Mouse (Mus musculus): ENCODE measurements at regions not wholly inside any gene's neighbourhood (a gene's known extent, or its start where the extent isn't known, plus 50 kb on each side); places are given as distances from the start of the nearest gene placed in this dataset.

DNA sequence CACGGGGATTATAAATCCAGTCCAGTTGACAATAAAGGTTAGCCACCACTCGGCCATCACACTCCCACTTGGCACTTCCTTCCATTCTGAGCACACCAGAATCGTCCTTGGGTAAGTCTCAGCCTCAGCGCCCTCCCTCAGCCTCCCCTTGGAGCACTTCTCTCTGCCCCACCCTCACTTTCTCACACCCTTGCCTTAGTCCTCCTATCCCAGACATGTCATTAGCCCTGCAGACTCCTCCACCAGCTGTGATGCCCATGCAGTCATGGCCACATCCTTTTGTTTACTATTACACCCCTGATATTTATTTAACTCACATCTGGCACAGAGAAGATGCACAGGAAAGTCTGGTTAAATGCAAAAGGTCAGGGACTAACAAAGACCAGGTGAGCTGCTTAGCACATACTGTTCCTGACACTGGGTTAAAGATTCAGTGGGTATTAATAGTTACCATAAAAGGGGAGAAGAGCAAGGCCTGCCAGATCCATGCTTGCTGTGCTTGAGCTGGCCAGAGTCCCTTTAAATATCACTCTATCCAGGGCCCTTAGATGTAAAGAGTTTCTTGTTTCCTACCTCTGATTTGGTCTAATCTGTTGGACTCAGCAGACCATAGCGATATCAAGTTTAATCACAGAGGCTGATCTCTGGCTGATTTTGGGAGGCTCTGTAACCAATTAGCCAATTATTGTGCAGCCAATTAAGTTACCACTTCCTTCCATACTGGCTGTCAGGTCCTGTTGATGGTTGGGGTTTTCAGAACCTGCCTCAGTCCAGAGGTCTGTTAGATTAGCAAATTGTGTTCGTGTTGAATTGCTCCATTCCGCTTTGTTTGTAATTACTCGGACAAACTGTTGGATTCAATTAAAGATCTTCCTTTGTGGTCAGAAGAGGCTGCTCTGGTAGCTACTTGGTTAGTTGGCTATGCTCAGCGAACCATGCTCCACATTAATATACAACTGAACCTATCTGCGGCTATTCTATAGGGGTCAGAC lies 518.0 kb upstream of the Tmem132c start:
- no peak for TF ChIP-seq CTCF (IDR thresholded peaks at IDR 0.05; ENCODE audit: borderline replicate concordance, insufficient read depth, low read length)
- Histone ChIP-seq H3K4me1 (ENCODE audit: control insufficient read depth, insufficient read depth, low read length) (no peaks in the 10 kb centered on the region), H3K4me3 (ENCODE audit: insufficient read depth, low read length) (no peak overlapping the region), H3K27ac (ENCODE audit: insufficient read depth, low read length) (no peak overlapping the region)

DNA sequence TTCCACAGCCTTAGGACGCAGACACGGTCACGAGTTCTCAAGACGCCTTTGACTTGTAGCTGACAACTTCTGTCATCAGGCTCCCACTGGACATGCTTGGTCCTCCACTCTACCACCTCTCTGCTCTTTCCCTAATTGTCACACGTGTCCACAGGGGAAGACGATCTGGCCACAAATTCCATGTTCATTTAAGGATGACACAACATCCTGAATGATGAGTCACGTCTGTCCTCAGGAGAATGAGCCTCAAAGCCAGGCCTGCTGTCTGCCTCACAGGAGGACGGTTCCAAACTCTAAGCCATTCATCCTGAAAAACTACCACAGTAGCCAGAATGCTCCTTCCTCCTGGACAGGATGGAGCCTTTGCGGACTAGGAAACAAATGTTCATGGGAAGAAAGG lies 517.3 kb upstream of the Tmem132c start:
- TF ChIP-seq CTCF (IDR thresholded peaks at IDR 0.05; ENCODE audit: borderline replicate concordance, insufficient read depth, low read length) = no peak
- TF ChIP-seq POLR2A (IDR thresholded peaks at IDR 0.05; ENCODE audit: low read depth, low read length) = no peak
- Histone ChIP-seq H3K27ac (ENCODE audit: insufficient read depth, low read length) (no peak overlapping the region), H3K4me1 (ENCODE audit: control insufficient read depth, insufficient read depth, low read length) (no peaks in the 10 kb centered on the region), H3K4me3 (ENCODE audit: insufficient read depth, low read length) (no peak overlapping the region)

GRCm38 (mm10) chr5:126733470-126733869 lies 508.1 kb upstream of the Tmem132c start:
- Histone ChIP-seq H3K27ac (ENCODE audit: insufficient read depth, low read length) (no peak overlapping the region), H3K4me1 (ENCODE audit: control insufficient read depth, insufficient read depth, low read length) (no peaks in the 10 kb centered on the region), H3K4me3 (ENCODE audit: insufficient read depth, low read length) (no peak overlapping the region; the same call in 1 of the 2 replicates)
- TF ChIP-seq CTCF (IDR thresholded peaks at IDR 0.05; ENCODE audit: borderline replicate concordance, insufficient read depth, low read length) (peak; percentile 81), POLR2A (IDR thresholded peaks at IDR 0.05; ENCODE audit: low read depth, low read length) (no peak)

GRCm38 (mm10) chr5:126735733-126736132 lies 505.9 kb upstream of the Tmem132c start:
- Histone ChIP-seq H3K27ac (ENCODE audit: insufficient read depth, low read length) (no peak overlapping the region), H3K4me3 (ENCODE audit: insufficient read depth, low read length) (no peak overlapping the region), H3K4me1 (ENCODE audit: control insufficient read depth, insufficient read depth, low read length) (no peaks in the 10 kb centered on the region)
- no peak for TF ChIP-seq CTCF (IDR thresholded peaks at IDR 0.05; ENCODE audit: borderline replicate concordance, insufficient read depth, low read length)
- no peak for TF ChIP-seq POLR2A (IDR thresholded peaks at IDR 0.05; ENCODE audit: low read depth, low read length)

GRCm38 (mm10) chr5:126737681-126738080 lies 503.9 kb upstream of the Tmem132c start:
- Histone ChIP-seq H3K27ac (ENCODE audit: insufficient read depth, low read length) (no peak overlapping the region), H3K4me1 (ENCODE audit: control insufficient read depth, insufficient read depth, low read length) (no peaks in the 10 kb centered on the region), H3K4me3 (ENCODE audit: insufficient read depth, low read length) (no peak overlapping the region)
- TF ChIP-seq POLR2A (IDR thresholded peaks at IDR 0.05; ENCODE audit: low read depth, low read length) (no peak), CTCF (IDR thresholded peaks at IDR 0.05; ENCODE audit: borderline replicate concordance, insufficient read depth, low read length) (no peak)

DNA sequence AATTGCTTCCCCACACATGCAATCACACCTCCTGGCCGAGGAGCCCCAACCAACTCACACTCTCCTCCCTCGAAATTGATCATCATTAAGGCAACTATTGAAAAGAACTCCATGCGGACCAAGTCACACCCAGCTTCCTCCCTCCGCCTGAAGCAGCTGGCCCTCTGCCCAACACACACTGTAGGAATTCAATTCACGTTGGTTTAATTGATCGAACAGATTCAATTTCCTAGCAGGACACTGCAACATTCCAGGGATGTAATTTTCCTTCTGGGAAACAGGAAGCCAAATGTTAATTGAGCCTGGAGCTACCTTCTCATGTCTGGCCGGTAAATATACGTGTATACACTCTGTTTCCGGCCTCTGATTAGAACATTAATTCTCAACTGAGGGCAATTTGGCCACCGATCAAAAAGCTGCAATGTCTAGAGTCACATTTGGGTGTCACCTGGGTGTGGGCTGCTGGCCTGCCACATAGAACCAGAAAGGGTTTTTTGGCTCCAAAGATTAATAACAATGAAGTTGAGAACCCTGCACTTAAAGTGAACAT lies 500.7 kb upstream of the Tmem132c start:
- no peak overlapping the region for H3K27ac ChIP-seq (ENCODE audit: insufficient read depth, low read length)
- no peaks in the 10 kb centered on the region for H3K4me1 ChIP-seq (ENCODE audit: control insufficient read depth, insufficient read depth, low read length)
- no peak overlapping the region for H3K4me3 ChIP-seq (ENCODE audit: insufficient read depth, low read length)
- TF ChIP-seq CTCF (IDR thresholded peaks at IDR 0.05; ENCODE audit: borderline replicate concordance, insufficient read depth, low read length) = no peak
- TF ChIP-seq POLR2A (IDR thresholded peaks at IDR 0.05; ENCODE audit: low read depth, low read length) = no peak

GRCm38 (mm10) chr5:126755107-126755506 lies 486.5 kb upstream of the Tmem132c start:
- Histone ChIP-seq H3K27ac (ENCODE audit: insufficient read depth, low read length) (no peak overlapping the region), H3K4me1 (ENCODE audit: control insufficient read depth, insufficient read depth, low read length) (no peaks in the 10 kb centered on the region), H3K4me3 (ENCODE audit: insufficient read depth, low read length) (no peak overlapping the region)
- no peak for TF ChIP-seq CTCF (IDR thresholded peaks at IDR 0.05; ENCODE audit: borderline replicate concordance, insufficient read depth, low read length)
- TF ChIP-seq POLR2A (IDR thresholded peaks at IDR 0.05; ENCODE audit: low read depth, low read length) = no peak

- H3K4me3 ChIP-seq (ENCODE audit: insufficient read depth, low read length) = no peak overlapping the region
- no peak for TF ChIP-seq POLR2A (IDR thresholded peaks at IDR 0.05; ENCODE audit: low read depth, low read length)
- no peak for TF ChIP-seq CTCF (IDR thresholded peaks at IDR 0.05; ENCODE audit: borderline replicate concordance, insufficient read depth, low read length)
- no peak overlapping the region for H3K27ac ChIP-seq (ENCODE audit: insufficient read depth, low read length)
- H3K4me1 ChIP-seq (ENCODE audit: control insufficient read depth, insufficient read depth, low read length) = no peaks in the 10 kb centered on the region
These were observed 476.4 kb upstream of the Tmem132c start for GRCm38 (mm10) chr5:126765037-126765707.

GRCm38 (mm10) chr5:126769031-126769430 lies 472.6 kb upstream of the Tmem132c start:
- H3K27ac ChIP-seq (ENCODE audit: insufficient read depth, low read length) = no peak overlapping the region
- TF ChIP-seq CTCF (IDR thresholded peaks at IDR 0.05; ENCODE audit: borderline replicate concordance, insufficient read depth, low read length) (no peak), POLR2A (IDR thresholded peaks at IDR 0.05; ENCODE audit: low read depth, low read length) (no peak)
- H3K4me3 ChIP-seq (ENCODE audit: insufficient read depth, low read length) = no peak overlapping the region
- H3K4me1 ChIP-seq (ENCODE audit: control insufficient read depth, insufficient read depth, low read length) = no peaks in the 10 kb centered on the region
